25 mouse cellular contexts compared by ENCODE assay signal in the genomic region with DNA sequence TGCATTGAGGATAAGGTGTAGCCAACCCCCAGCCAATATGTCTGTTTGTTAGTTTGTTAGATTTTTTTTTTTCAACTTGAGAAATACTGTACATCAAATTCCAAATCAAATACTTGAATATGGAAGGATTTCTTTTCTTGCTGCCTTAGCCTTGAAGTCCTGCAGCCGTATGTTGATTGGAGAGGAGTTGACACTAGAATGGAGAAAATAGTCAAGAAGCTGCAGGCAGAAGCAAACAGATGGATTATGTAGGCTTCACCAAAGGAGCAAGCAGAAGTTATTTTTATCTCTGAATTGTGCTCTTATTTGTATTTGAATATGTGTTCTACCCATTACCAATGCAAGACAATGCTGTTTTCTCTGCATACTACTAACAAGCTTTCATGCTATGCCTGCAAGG.
"Had no signal": no experiment of that assay in that cellular context is flagged by ENCODE, and none has a peak within 500 bp of the region (broad histone marks: within the 10 kb centered on the region; RNA-seq: fewer than 3 reads in every experiment).

No protein-coding gene starts in this region.

- H3K4me3 ChIP-seq: gastrocnemius, adult 2 months; heart, adult 2 months; heart, embryonic 13.5 days; heart, embryonic 15.5 days; hindbrain, embryonic 13.5 days; hindbrain, embryonic 15.5 days; kidney, embryonic 15.5 days; limb, embryonic 13.5 days; limb, embryonic 15.5 days; liver, embryonic 12.5 days had no signal

- H3K27ac ChIP-seq: gastrocnemius, adult 2 months; heart, adult 2 months; heart, embryonic 13.5 days; heart, embryonic 15.5 days; hindbrain, embryonic 13.5 days; hindbrain, embryonic 15.5 days; hindbrain, postnatal 0 days; kidney, embryonic 15.5 days; kidney, postnatal 0 days; limb, embryonic 13.5 days; limb, embryonic 15.5 days; liver, embryonic 12.5 days; liver, embryonic 14.5 days had no signal

- DNase-seq: gastrocnemius, adult 2 months; gastrocnemius, postnatal 10 days; gastrocnemius, postnatal 25 days; heart, adult 2 months; heart, postnatal 14 days; heart, postnatal 36 days; kidney, adult 11 months; kidney, adult 2 months; kidney, adult 9 months; kidney, postnatal 14 days; kidney, postnatal 36 days; layer of hippocampus, adult 9-11 months; layer of hippocampus, postnatal 36 days; left cerebral cortex, postnatal 4 days had no signal
